Mouse (Mus musculus): ENCODE results near the gene Papolb. TPM values are rescaled to one million over a fixed set of nuclear protein-coding genes. Genes with fewer than 3 reads are reported as not detected.
A peak's percentile ranks its signal among the peaks of the same experiment; 100 is the strongest.

The Papolb gene
- polyA plus RNA-seq, 1 experiment from 2014 or later: 0.06 TPM

- H3K4me3 ChIP-seq (replicated peaks): no peak overlapping the region
- no peaks in the 10 kb centered on the region for H3K9me3 ChIP-seq
- H3K9ac ChIP-seq: no peak overlapping the region
- H3K4me2 ChIP-seq: no peak overlapping the region
- no peak overlapping the region for H3K27ac ChIP-seq
- no peaks in the 10 kb centered on the region for H3K36me3 ChIP-seq
- ATAC-seq (ENCODE audit: insufficient read depth, low FRiP score, low read depth): no peak
- H3K27me3 ChIP-seq (replicated peaks): no peaks in the 10 kb centered on the region
- H3K4me1 ChIP-seq: 0 out of 2 replicates have a peak, but pooled peaks cover 10% of the 10 kb centered on the region
- WGBS: 32% methylated on average over 15 of the region's 15 CpGs
Measured at GRCm38 (mm10) chr5:142509141-142510060, 20.5 kb downstream of the Papolb start.

- 61% methylated on average over 3 of the region's 3 CpGs for WGBS
- H3K36me3 ChIP-seq: no peaks in the 10 kb centered on the region
- H3K9ac ChIP-seq: no peak overlapping the region
- ATAC-seq (ENCODE audit: insufficient read depth, low FRiP score, low read depth): no peak
- no peak overlapping the region for H3K27ac ChIP-seq
- no peaks in the 10 kb centered on the region for H3K9me3 ChIP-seq
- no peaks in the 10 kb centered on the region for H3K27me3 ChIP-seq (replicated peaks)
- H3K4me3 ChIP-seq (replicated peaks): no peak overlapping the region
- peaks cover 12% of the 10 kb centered on the region; the same call in 1 of the 2 replicates for H3K4me1 ChIP-seq
- H3K4me2 ChIP-seq: no peak overlapping the region
Measured at GRCm38 (mm10) chr5:142505695-142506423, 24.0 kb downstream of the Papolb start.

DNA sequence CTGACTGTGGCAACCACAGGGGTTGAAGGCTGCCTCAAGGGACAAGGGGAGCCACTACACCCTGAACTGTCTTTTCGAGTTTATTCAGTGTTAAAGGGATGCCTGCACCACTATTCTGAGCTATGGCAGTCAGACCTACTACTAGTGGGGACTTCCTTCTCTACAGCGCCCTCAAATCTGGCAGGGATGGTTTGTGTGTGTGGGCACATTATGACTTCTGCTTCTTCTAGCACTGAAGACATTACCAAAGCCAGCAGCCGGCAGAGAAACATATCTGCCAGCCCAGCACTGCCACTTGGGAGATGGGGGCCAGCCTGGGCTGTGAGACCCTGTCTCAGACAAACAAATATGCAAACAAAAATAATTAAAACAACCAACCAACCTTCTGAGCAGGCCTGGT, 25.7 kb downstream of the Papolb start:
- WGBS: 78% methylated on average over 3 of the region's 3 CpGs
- Histone ChIP-seq H3K9me3 (no peaks in the 10 kb centered on the region), H3K4me1 (peaks cover 5% of the 10 kb centered on the region; the same call in 1 of the 2 replicates), H3K27ac (no peak overlapping the region), H3K9ac (no peak overlapping the region), H3K27me3 (replicated peaks) (no peaks in the 10 kb centered on the region), H3K36me3 (no peaks in the 10 kb centered on the region), H3K4me2 (no peak overlapping the region), H3K4me3 (replicated peaks) (no peak overlapping the region)
- ATAC-seq (ENCODE audit: insufficient read depth, low FRiP score, low read depth): no peak

GRCm38 (mm10) chr5:142502414-142502813, 27.5 kb downstream of the Papolb start:
- H3K27ac ChIP-seq: no peak overlapping the region
- no peak overlapping the region for H3K4me2 ChIP-seq
- no peaks in the 10 kb centered on the region for H3K36me3 ChIP-seq
- no peaks in the 10 kb centered on the region for H3K27me3 ChIP-seq (replicated peaks)
- no peak overlapping the region for H3K4me3 ChIP-seq (replicated peaks)
- WGBS: 3% methylated on average over 3 of the region's 3 CpGs
- H3K9me3 ChIP-seq: no peaks in the 10 kb centered on the region
- H3K9ac ChIP-seq: no peak overlapping the region
- peak; percentile 80; the same call in 1 of the 2 replicates for ATAC-seq (ENCODE audit: insufficient read depth, low FRiP score, low read depth)
- peaks cover 3% of the 10 kb centered on the region; the same call in 1 of the 2 replicates for H3K4me1 ChIP-seq

- Histone ChIP-seq H3K4me1 (peaks cover 3% of the 10 kb centered on the region; the same call in 1 of the 2 replicates), H3K4me3 (replicated peaks) (no peak overlapping the region), H3K4me2 (no peak overlapping the region), H3K27me3 (replicated peaks) (no peaks in the 10 kb centered on the region), H3K27ac (no peak overlapping the region), H3K9ac (no peak overlapping the region), H3K9me3 (no peaks in the 10 kb centered on the region), H3K36me3 (no peaks in the 10 kb centered on the region)
- peak; percentile 47; the same call in 1 of the 2 replicates for ATAC-seq (ENCODE audit: insufficient read depth, low FRiP score, low read depth)
- 71% methylated on average over 10 of the region's 10 CpGs for WGBS
Measured at GRCm38 (mm10) chr5:142500918-142501317, 29.0 kb downstream of the Papolb start.

DNA sequence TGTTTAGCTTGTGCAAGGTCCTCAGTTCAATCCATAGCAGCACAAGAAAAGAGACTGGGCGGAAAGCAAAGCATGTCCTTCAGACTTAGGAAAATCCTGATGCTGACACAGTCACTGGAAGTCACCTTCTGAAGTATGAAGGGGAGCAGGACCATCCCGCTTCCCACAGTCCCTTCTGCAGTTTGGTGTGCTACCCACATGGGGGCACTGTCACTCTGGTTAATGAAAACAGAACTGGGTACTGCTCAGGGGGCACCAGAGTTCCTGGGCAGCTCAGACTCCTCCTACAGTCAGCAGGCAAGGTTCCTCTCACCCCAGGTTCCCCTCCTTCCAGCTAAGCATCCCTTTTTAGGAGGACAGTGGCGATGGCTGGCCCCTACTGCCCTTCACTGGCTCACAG, 30.9 kb downstream of the Papolb start:
- H3K27ac ChIP-seq: no peak overlapping the region
- no peaks in the 10 kb centered on the region for H3K36me3 ChIP-seq
- ATAC-seq (ENCODE audit: insufficient read depth, low FRiP score, low read depth): no peak
- no peaks in the 10 kb centered on the region for H3K9me3 ChIP-seq
- peaks cover 3% of the 10 kb centered on the region; the same call in 1 of the 2 replicates for H3K4me1 ChIP-seq
- 54% methylated on average over 3 of the region's 3 CpGs for WGBS
- H3K4me2 ChIP-seq: no peak overlapping the region
- no peak overlapping the region for H3K9ac ChIP-seq
- H3K4me3 ChIP-seq (replicated peaks): no peak overlapping the region
- no peaks in the 10 kb centered on the region for H3K27me3 ChIP-seq (replicated peaks)

DNA sequence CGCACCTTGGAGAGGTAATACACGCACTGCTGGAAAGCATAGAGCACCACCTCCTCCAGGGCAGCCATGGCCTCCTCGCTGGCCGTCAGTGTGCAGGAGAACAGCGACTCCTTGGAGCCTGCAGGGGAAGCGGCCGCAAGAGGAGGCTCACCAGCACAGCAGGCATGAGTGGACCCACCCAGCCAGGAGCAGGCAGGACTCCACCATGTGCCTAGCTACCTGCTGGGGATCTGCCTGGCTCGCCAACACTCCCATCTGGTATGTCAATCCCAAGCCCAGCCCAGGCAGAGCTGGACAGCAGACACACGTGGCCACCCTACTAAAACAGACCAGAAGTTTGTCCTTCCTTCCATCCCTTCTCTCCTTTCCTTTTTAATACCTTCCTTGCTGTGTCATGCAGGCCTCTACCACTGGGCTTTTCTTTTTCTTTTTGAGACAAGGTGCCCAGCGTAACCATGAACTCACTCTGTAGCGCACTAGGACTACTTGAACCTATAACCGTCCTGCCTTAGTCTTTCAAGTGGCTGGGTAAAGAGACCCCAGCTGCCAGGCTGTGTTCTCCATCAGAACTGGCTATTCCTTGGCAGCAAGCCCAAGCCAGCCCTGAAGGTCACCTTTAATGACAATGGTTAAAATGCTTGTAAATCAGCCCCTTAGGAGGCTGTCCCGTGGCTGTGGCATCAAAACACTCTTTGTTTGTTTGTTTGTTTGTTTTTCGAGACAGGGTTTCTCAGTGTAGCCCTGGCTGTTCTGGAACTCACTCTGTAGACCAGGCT, 34.4 kb downstream of the Papolb start:
- no peak for ATAC-seq (ENCODE audit: insufficient read depth, low FRiP score, low read depth)
- Histone ChIP-seq H3K4me1 (no peaks in the 10 kb centered on the region), H3K4me3 (replicated peaks) (no peak overlapping the region), H3K9ac (no peak overlapping the region), H3K27me3 (replicated peaks) (no peaks in the 10 kb centered on the region), H3K9me3 (no peaks in the 10 kb centered on the region), H3K36me3 (no peaks in the 10 kb centered on the region), H3K27ac (no peak overlapping the region), H3K4me2 (no peak overlapping the region)
- WGBS: 59% methylated on average over 14 of the region's 14 CpGs

DNA sequence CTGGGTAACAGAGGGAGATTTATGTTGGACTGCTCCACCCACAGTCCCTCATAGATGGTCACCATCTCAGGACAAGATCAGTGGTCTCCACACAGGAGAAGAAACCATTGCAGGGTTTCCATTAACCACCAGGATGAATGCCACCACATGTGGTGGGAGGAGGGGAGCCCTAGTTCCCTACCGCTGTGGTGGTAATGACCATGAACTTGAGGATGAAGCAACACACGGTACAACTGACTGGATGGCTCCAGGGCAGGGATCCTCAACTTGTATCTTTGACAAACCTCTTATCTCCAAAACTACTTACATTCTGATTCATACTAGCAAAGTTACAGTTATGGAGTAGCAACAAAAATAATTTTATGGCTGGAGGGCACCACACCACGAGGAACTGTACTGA, 36.6 kb downstream of the Papolb start:
- Histone ChIP-seq H3K9ac (no peak overlapping the region), H3K27ac (no peak overlapping the region), H3K4me2 (no peak overlapping the region), H3K9me3 (no peaks in the 10 kb centered on the region), H3K4me3 (replicated peaks) (no peak overlapping the region), H3K36me3 (no peaks in the 10 kb centered on the region), H3K27me3 (replicated peaks) (no peaks in the 10 kb centered on the region), H3K4me1 (no peaks in the 10 kb centered on the region)
- WGBS: 74% methylated on average over 3 of the region's 3 CpGs
- no peak for ATAC-seq (ENCODE audit: insufficient read depth, low FRiP score, low read depth)

GRCm38 (mm10) chr5:142489955-142490707, 39.7 kb downstream of the Papolb start:
- no peak overlapping the region for H3K9ac ChIP-seq
- no peak overlapping the region for H3K27ac ChIP-seq
- no peaks in the 10 kb centered on the region for H3K9me3 ChIP-seq
- 67% methylated on average over 9 of the region's 9 CpGs for WGBS
- H3K4me2 ChIP-seq: no peak overlapping the region
- H3K4me3 ChIP-seq (replicated peaks): no peak overlapping the region
- no peaks in the 10 kb centered on the region for H3K4me1 ChIP-seq
- H3K27me3 ChIP-seq (replicated peaks): no peaks in the 10 kb centered on the region
- ATAC-seq (ENCODE audit: insufficient read depth, low FRiP score, low read depth): no peak
- H3K36me3 ChIP-seq: no peaks in the 10 kb centered on the region

DNA sequence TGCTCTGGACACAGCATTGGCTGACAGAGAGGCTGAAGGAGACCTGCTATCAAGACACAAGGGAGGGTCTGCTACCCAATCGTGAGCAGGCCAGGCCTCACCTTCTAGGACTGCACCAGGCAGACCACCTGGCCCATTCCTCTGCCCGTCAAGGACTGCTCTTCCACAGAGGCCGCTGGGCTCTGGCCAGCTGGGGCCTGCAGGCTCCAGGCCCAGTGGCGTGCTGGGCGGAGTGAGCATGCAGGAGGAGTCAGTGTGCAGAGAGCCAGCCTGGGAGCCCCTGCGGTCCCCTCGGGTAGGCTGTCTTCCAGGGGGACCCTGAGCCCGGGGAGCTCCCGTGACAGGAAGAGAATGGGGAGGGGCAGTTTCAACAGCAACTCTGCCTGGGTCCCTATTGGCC, 43.2 kb downstream of the Papolb start:
- Histone ChIP-seq H3K4me1 (no peaks in the 10 kb centered on the region), H3K4me2 (no peak overlapping the region), H3K9me3 (no peaks in the 10 kb centered on the region), H3K4me3 (replicated peaks) (no peak overlapping the region), H3K9ac (no peak overlapping the region), H3K36me3 (no peaks in the 10 kb centered on the region), H3K27ac (no peak overlapping the region), H3K27me3 (replicated peaks) (no peaks in the 10 kb centered on the region)
- WGBS: 49% methylated on average over 9 of the region's 9 CpGs
- peak; percentile 23; the same call in 1 of the 2 replicates for ATAC-seq (ENCODE audit: insufficient read depth, low FRiP score, low read depth)

- Histone ChIP-seq H3K9ac (no peak overlapping the region), H3K27me3 (replicated peaks) (no peaks in the 10 kb centered on the region), H3K27ac (no peak overlapping the region), H3K36me3 (no peaks in the 10 kb centered on the region), H3K4me2 (no peak overlapping the region), H3K9me3 (no peaks in the 10 kb centered on the region), H3K4me3 (replicated peaks) (no peak overlapping the region), H3K4me1 (peaks cover 4% of the 10 kb centered on the region; the same call in 1 of the 2 replicates)
- 89% methylated on average over 5 of the region's 5 CpGs for whole genome bisulfite sequencing
- no peak for ATAC-seq (ENCODE audit: insufficient read depth, low FRiP score, low read depth)
Measured at GRCm38 (mm10) chr5:142483581-142483980, 46.3 kb downstream of the Papolb start.
